Mouse (Mus musculus): ENCODE measurements around the gene Romo1.

GRCm38 (mm10) chr2:156192068-156192467 is 48.2 kb downstream of the Romo1 start:
- TF ChIP-seq CTCF (IDR thresholded peaks at IDR 0.05; ENCODE audit: low read depth) (no peak), EP300 (IDR thresholded peaks at IDR 0.05; ENCODE audit: low read depth) (no peak)

All from heart, postnatal 0 days (tissue).